Mouse (Mus musculus) heart, adult 2 months (tissue): ENCODE data around the gene Mea1. TPM values are rescaled to one million over a fixed set of nuclear protein-coding genes. Genes with fewer than 3 reads are reported as not detected.

ENCODE experiments used
- DNase-seq, 2 experiments: peaks; one replicate each; pipeline ENCODE4 v3.0.0; 2021
- H3K27ac ChIP-seq: fragments of 200-600 bp; 2 replicates; pipeline ENCODE4 v1.8.1; 2022
- H3K27me3 ChIP-seq: fragments of 200-500 bp; 2 replicates; pipeline ENCODE4 v1.6.1; 2012; ENCODE audit warnings: mild to moderate bottlenecking, low read length, inconsistent platforms, mixed read lengths; ENCODE audit not compliant: control insufficient read depth, insufficient read depth
- H3K36me3 ChIP-seq: fragments of 200-500 bp; 2 replicates; pipeline ENCODE4 v1.6.1; 2012; ENCODE audit warnings: low read length, inconsistent platforms; ENCODE audit not compliant: control insufficient read depth, insufficient read depth
- H3K4me1 ChIP-seq: fragments of 200-500 bp; 2 replicates; pipeline ENCODE4 v1.6.1; 2011; ENCODE audit warnings: low read length; ENCODE audit not compliant: control insufficient read depth, insufficient read depth
- H3K4me3 ChIP-seq: fragments of 200-600 bp; 2 replicates; pipeline ENCODE4 v1.8.1; 2022
- H3K79me2 ChIP-seq: fragments of 200-500 bp; replicated peaks from 2 replicates; pipeline ENCODE4 v1.6.1; 2012; ENCODE audit warnings: mild to moderate bottlenecking, inconsistent platforms, low read length, moderate library complexity, mixed read lengths; ENCODE audit not compliant: control insufficient read depth, insufficient read depth
- H3K9ac ChIP-seq: fragments of 200-500 bp; 2 replicates; pipeline ENCODE4 v1.6.1; 2012; ENCODE audit warnings: low read depth, mild to moderate bottlenecking, control low read depth, inconsistent platforms, low read length, mixed read lengths
- CTCF ChIP-seq: fragments of 200-600 bp; IDR thresholded peaks from 2 replicates; pipeline ENCODE4 v1.8.1; 2022; ENCODE audit warnings: antibody characterized with exemption, mild to moderate bottlenecking, moderate library complexity
- EP300 ChIP-seq: fragments of 200-500 bp; IDR thresholded peaks from 2 replicates; pipeline ENCODE4 v1.6.1; 2011; ENCODE audit warnings: low read depth, low read length, control low read depth; ENCODE audit not compliant: insufficient read depth
- POLR2A ChIP-seq: fragments of 200-500 bp; IDR thresholded peaks from 2 replicates; pipeline ENCODE4 v1.6.1; 2011; ENCODE audit warnings: mild to moderate bottlenecking, low read depth, low read length, control low read depth; ENCODE audit not compliant: insufficient read depth
- WGBS: fragments of 180-500 bp; shearing (Covaris S2); methylation state at CpG from one replicate; pipeline ENCODE4 v1.1.7; 2018; 5-methylcytosine and 5-hydroxymethylcytosine counted together
- intact Hi-C: fragments of 180-260 bp; cut with DNase I; formaldehyde crosslinking; loops from one replicate; pipeline ENCODE4 v1.15.1; 2025
- polyA plus RNA-seq: library from polyadenylated mRNA; depleted of rRNA; stranded (reverse); fragments of >200 nt; gene quantifications from 2 replicates; pipeline ENCODE4 v1.2.3, GENCODE M21; 2012
- total RNA-seq, 2 experiments: library from RNA; stranded (reverse); gene quantifications; 2 replicates each; pipeline ENCODE4 v1.2.3; 2021

Gene Mea1
- total and polyA plus RNA-seq, 3 experiments: 37.8 to 50.3 (median 45.4) TPM

GRCm38 (mm10) chr17:46703971-46704886 lies 25.6 kb downstream of the Mea1 start:
- TF ChIP-seq POLR2A: no peak
- no peak for TF ChIP-seq EP300
- TF ChIP-seq CTCF: no peak
- H3K4me1 ChIP-seq: peaks cover 11% of the 10 kb centered on the region
- 3% methylated on average over 41 of the region's 41 CpGs for WGBS
- peak overlapping the region; percentile 78 for H3K4me3 ChIP-seq
- H3K36me3 ChIP-seq: no peaks in the 10 kb centered on the region
- intact Hi-C loops: loop anchor here (2.0 to 10.0 kb wide), 2 partner anchors 21 to 379 kb away; partner anchors contain the start of gene Abcc10
- DNase-seq: no peak
- H3K9ac ChIP-seq: peak overlapping the region; percentile 90
- 0 out of 2 replicates have a peak, but pooled peaks cover 3% of the 10 kb centered on the region for H3K79me2 ChIP-seq
- H3K27me3 ChIP-seq: no peaks in the 10 kb centered on the region
- H3K27ac ChIP-seq: peak overlapping the region; percentile 88

GRCm38 (mm10) chr17:46704887-46705835 lies 26.6 kb downstream of the Mea1 start, which contains the start of gene Ppp2r5d:
Ppp2r5d (minus strand) TSS chr17:46705111.
- Histone ChIP-seq H3K4me1 (peaks cover 11% of the 10 kb centered on the region), H3K9ac (peak within 1 kb of the TSS; percentile 90), H3K36me3 (no peaks in the 10 kb centered on the region), H3K4me3 (peak within 1 kb of the TSS; percentile 78), H3K27me3 (no peaks in the 10 kb centered on the region), H3K79me2 (0 out of 2 replicates have a peak, but pooled peaks cover 3% of the 10 kb centered on the region), H3K27ac (peak within 1 kb of the TSS; percentile 88)
- intact Hi-C loops: loop anchor here (10.0 kb wide), 1 partner anchor 380 kb away; the partner anchor contains the start of gene Abcc10
- 1% methylated on average over 48 of the region's 48 CpGs for WGBS
- no peak for TF ChIP-seq EP300
- peak; percentile 94 for TF ChIP-seq POLR2A
- peak; percentile 31 for TF ChIP-seq CTCF
- DNase-seq: peak; percentile 97 to 98

GRCm38 (mm10) chr17:46706375-46707089 lies 27.9 kb downstream of the Mea1 start:
- intact Hi-C loops: loop anchor here (10.0 kb wide), 1 partner anchor 382 kb away; the partner anchor contains the start of gene Abcc10
- 85% methylated on average over 14 of the region's 14 CpGs for WGBS

GRCm38 (mm10) chr17:46710959-46711597 lies 32.5 kb downstream of the Mea1 start, which contains the start of gene Pex6:
Pex6 (plus strand) TSS chr17:46711463.
- 0 out of 2 replicates have a peak, but pooled peaks cover 2% of the 10 kb centered on the region for H3K36me3 ChIP-seq
- intact Hi-C loops: loop anchor here (2.0 to 5.0 kb wide), 3 partner anchors 41 to 159 kb away; partner anchors contain the start of gene Cnpy3
- H3K4me1 ChIP-seq: peaks cover 3% of the 10 kb centered on the region
- TF ChIP-seq EP300: 0 out of 2 replicates have a peak, but pooled peaks have one; percentile 57
- peak; percentile 89 for TF ChIP-seq POLR2A
- no peak for TF ChIP-seq CTCF
- peaks cover 2% of the 10 kb centered on the region; the same call in 1 of the 2 replicates for H3K79me2 ChIP-seq
- DNase-seq: peak; percentile 93 to 94
- H3K9ac ChIP-seq: peak within 1 kb of the TSS; percentile 98
- H3K27ac ChIP-seq: peak within 1 kb of the TSS; percentile 86
- peak within 1 kb of the TSS; percentile 75 for H3K4me3 ChIP-seq
- H3K27me3 ChIP-seq: no peaks in the 10 kb centered on the region
- WGBS: 7% methylated on average over 28 of the region's 36 CpGs

More at GRCm38 (mm10) chr17:46706375-46707089, 27.9 kb downstream of the Mea1 start:
- Histone ChIP-seq H3K27me3 (no peaks in the 10 kb centered on the region), H3K4me1 (peaks cover 9% of the 10 kb centered on the region), H3K27ac (no peak overlapping the region), H3K4me3 (no peak overlapping the region), H3K9ac (no peak overlapping the region), H3K79me2 (0 out of 2 replicates have a peak, but pooled peaks cover 3% of the 10 kb centered on the region), H3K36me3 (no peaks in the 10 kb centered on the region)
- TF ChIP-seq POLR2A: no peak
- DNase-seq: peak in 1 of 2 experiments; percentile 67
